Mouse (Mus musculus): ENCODE results near the gene Gm20388. TPM values are rescaled to one million over a fixed set of nuclear protein-coding genes. Genes with fewer than 3 reads are reported as not detected.
A peak's percentile ranks its signal among the peaks of the same experiment; 100 is the strongest.

Gene Gm20388
- total RNA-seq, 1 experiment = 27.0 TPM

DNA sequence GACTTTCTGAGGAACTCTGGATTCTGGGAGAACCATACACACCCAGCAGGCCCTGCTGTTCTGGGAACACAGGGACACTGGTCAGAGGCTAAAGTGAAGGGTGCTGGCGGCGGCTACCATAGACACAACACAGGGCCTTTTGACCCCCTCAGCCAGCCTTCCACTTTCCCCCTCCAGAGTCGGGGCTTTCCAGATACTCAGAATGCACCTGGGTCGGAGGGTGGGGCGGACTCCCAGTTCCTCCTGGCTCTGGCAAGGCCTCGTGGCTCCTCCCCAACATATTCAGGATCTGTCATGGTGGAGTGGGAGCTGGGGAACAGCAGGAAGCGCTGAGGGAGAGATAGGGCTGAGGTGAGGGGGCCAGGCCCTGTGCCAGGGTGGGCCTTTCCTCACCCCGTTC lies 2781.5 kb downstream of the Gm20388 start:
- H3K4me1 ChIP-seq (ENCODE audit: control insufficient read depth in 2 of 2, insufficient read depth in 2 of 2, low read length in 2 of 2, poor library complexity in 1 of 2) = no peaks in the 10 kb centered on the region
- in situ Hi-C loops (cut with MboI; ENCODE audit: low sequenced_read_pairs in 2 of 2, unreplicated experiment in 2 of 2) = no loop called here
- no peak for DNase-seq (ENCODE audit: low read depth, low spot score)
- H3K36me3 ChIP-seq (ENCODE audit: control insufficient read depth, insufficient read depth, low read length, poor library complexity, severe bottlenecking) = no peaks in the 10 kb centered on the region
- H3K9me3 ChIP-seq (ENCODE audit: control insufficient read depth, insufficient read depth, low read depth, low read length) = no peaks in the 10 kb centered on the region
- no peak overlapping the region for H3K27ac ChIP-seq (ENCODE audit: insufficient read depth, low read depth, low read length, poor library complexity, severe bottlenecking)
- no peak for TF ChIP-seq HCFC1 (IDR thresholded peaks at IDR 0.05; ENCODE audit: borderline replicate concordance, insufficient read depth, low read length)
- H3K4me3 ChIP-seq (ENCODE audit: insufficient read depth in 1 of 2, low read depth in 1 of 2, low read length in 2 of 2, poor library complexity in 1 of 2, severe bottlenecking in 1 of 2) = no peak overlapping the region
- H3K9ac ChIP-seq (ENCODE audit: insufficient read depth, low read depth, low read length, poor library complexity, severe bottlenecking) = no peak overlapping the region

DNA sequence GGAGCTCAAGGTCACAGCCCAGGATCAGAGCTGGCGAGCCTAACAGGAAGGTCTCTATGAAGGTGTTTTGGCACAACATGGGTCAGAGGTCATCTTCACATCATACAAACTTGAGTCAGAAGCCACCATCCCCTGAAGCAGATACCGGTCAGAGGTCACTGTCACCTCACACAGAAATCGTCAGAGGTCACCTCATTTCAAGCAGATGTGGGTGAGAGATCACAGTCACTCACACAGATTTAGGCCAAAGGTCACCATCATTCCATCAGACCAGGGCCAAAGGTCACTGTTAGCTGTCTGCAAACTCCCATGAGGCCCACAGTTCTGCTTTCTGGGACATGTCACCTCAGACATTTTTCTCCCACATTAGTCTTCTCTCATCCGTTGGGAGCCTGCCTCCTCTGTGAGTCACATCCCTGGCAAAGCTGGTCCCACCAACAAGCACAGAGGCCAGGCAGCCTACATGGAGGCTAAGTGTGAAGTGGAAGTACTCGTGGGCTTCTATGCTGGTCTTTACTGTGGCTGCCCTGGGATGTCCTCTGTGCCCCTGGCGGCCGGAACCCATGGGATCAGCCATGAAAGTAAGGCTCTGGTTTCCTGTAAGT lies 2784.9 kb downstream of the Gm20388 start:
- H3K9ac ChIP-seq (ENCODE audit: insufficient read depth, low read depth, low read length, poor library complexity, severe bottlenecking) = no peak overlapping the region
- in situ Hi-C loops (cut with MboI; ENCODE audit: low sequenced_read_pairs in 2 of 2, unreplicated experiment in 2 of 2) = no loop called here
- H3K36me3 ChIP-seq (ENCODE audit: control insufficient read depth, insufficient read depth, low read length, poor library complexity, severe bottlenecking) = no peaks in the 10 kb centered on the region
- H3K4me3 ChIP-seq (ENCODE audit: insufficient read depth in 1 of 2, low read depth in 1 of 2, low read length in 2 of 2, poor library complexity in 1 of 2, severe bottlenecking in 1 of 2) = no peak overlapping the region
- H3K9me3 ChIP-seq (ENCODE audit: control insufficient read depth, insufficient read depth, low read depth, low read length) = no peaks in the 10 kb centered on the region
- H3K27ac ChIP-seq (ENCODE audit: insufficient read depth, low read depth, low read length, poor library complexity, severe bottlenecking) = no peak overlapping the region
- TF ChIP-seq ZC3H11A (IDR thresholded peaks at IDR 0.05; ENCODE audit: borderline replicate concordance, low read depth, low read length) = no peak
- no peak for TF ChIP-seq CHD2 (IDR thresholded peaks at IDR 0.05; ENCODE audit: low read depth, low read length)
- TF ChIP-seq HCFC1 (IDR thresholded peaks at IDR 0.05; ENCODE audit: borderline replicate concordance, insufficient read depth, low read length) = no peak
- TF ChIP-seq MAFK (IDR thresholded peaks at IDR 0.05; ENCODE audit: insufficient read depth, low read depth, low read length) = no peak
- no peak for TF ChIP-seq ZNF384 (IDR thresholded peaks at IDR 0.05; ENCODE audit: low read depth, low read length)
- peaks cover 0 to 8% of the 10 kb centered on the region in 2 experiments; a peak in 1 of 4 replicates for H3K4me1 ChIP-seq (ENCODE audit: control insufficient read depth in 2 of 2, insufficient read depth in 2 of 2, low read length in 2 of 2, poor library complexity in 1 of 2)
- DNase-seq (ENCODE audit: low read depth, low spot score) = no peak

DNA sequence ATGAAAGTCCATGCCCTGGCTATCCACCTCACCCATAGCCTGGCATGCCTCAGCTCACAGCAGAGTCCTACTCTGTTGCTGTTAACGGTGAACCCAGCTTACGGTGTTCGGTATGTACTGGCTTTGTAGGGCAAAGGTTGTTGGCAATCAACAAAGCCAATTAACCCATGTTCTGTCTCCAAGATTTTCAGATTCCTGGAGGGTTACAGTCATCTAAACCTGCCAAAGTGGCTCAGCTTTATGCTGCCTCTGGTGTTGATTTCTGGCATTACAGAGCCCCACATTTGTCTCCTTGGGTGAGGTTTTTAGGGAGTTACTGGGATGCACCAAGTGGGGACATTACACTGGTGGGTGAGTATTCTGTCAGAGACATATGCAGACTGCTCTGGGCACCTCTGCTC lies 2786.5 kb downstream of the Gm20388 start:
- Histone ChIP-seq H3K9me3 (ENCODE audit: control insufficient read depth, insufficient read depth, low read depth, low read length) (no peaks in the 10 kb centered on the region), H3K9ac (ENCODE audit: insufficient read depth, low read depth, low read length, poor library complexity, severe bottlenecking) (no peak overlapping the region), H3K4me1 (ENCODE audit: control insufficient read depth in 2 of 2, insufficient read depth in 2 of 2, low read length in 2 of 2, poor library complexity in 1 of 2) (peaks cover 0 to 8% of the 10 kb centered on the region in 2 experiments; a peak in 1 of 4 replicates), H3K4me3 (ENCODE audit: insufficient read depth in 1 of 2, low read depth in 1 of 2, low read length in 2 of 2, poor library complexity in 1 of 2, severe bottlenecking in 1 of 2) (no peak overlapping the region), H3K36me3 (ENCODE audit: control insufficient read depth, insufficient read depth, low read length, poor library complexity, severe bottlenecking) (no peaks in the 10 kb centered on the region), H3K27ac (ENCODE audit: insufficient read depth, low read depth, low read length, poor library complexity, severe bottlenecking) (no peak overlapping the region)
- in situ Hi-C loops (cut with MboI; ENCODE audit: low sequenced_read_pairs in 2 of 2, unreplicated experiment in 2 of 2) = no loop called here
- TF ChIP-seq ZNF384 (IDR thresholded peaks at IDR 0.05; ENCODE audit: low read depth, low read length) (no peak), ZC3H11A (IDR thresholded peaks at IDR 0.05; ENCODE audit: borderline replicate concordance, low read depth, low read length) (no peak), HCFC1 (IDR thresholded peaks at IDR 0.05; ENCODE audit: borderline replicate concordance, insufficient read depth, low read length) (no peak), MAFK (IDR thresholded peaks at IDR 0.05; ENCODE audit: insufficient read depth, low read depth, low read length) (no peak), CHD2 (IDR thresholded peaks at IDR 0.05; ENCODE audit: low read depth, low read length) (no peak)
- DNase-seq (ENCODE audit: low read depth, low spot score) = peak; percentile 50

DNA sequence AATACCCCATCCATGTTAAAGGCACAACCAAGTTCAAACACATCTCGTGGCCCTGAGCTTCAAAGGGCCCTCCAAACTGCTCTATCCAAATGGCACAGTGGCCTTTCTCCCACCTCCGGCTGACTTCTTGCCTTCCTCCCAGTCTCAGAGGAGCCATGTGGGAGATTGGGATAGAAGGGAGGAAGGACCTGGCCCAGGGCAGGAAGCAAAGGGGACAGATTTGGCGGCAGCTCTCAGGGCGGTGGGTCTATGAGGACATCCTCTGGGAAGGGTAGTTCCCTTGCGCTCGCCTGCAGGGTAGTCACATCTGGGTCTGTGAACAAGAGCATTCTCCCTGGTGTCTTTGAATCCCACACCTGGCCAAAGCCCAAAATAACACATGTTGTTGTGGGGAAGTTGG lies 2786.9 kb downstream of the Gm20388 start:
- Histone ChIP-seq H3K9ac (ENCODE audit: insufficient read depth, low read depth, low read length, poor library complexity, severe bottlenecking) (0 out of 2 replicates have a peak overlapping the region, but pooled peaks have one; percentile 2), H3K4me1 (ENCODE audit: control insufficient read depth in 2 of 2, insufficient read depth in 2 of 2, low read length in 2 of 2, poor library complexity in 1 of 2) (peaks cover 0 to 8% of the 10 kb centered on the region in 2 experiments; a peak in 1 of 4 replicates), H3K4me3 (ENCODE audit: insufficient read depth in 1 of 2, low read depth in 1 of 2, low read length in 2 of 2, poor library complexity in 1 of 2, severe bottlenecking in 1 of 2) (peak overlapping the region in 1 of 2 experiments; percentile 13; a peak in 2 of 4 replicates), H3K36me3 (ENCODE audit: control insufficient read depth, insufficient read depth, low read length, poor library complexity, severe bottlenecking) (no peaks in the 10 kb centered on the region), H3K27ac (ENCODE audit: insufficient read depth, low read depth, low read length, poor library complexity, severe bottlenecking) (no peak overlapping the region), H3K9me3 (ENCODE audit: control insufficient read depth, insufficient read depth, low read depth, low read length) (no peaks in the 10 kb centered on the region)
- no peak for TF ChIP-seq ZNF384 (IDR thresholded peaks at IDR 0.05; ENCODE audit: low read depth, low read length)
- no peak for TF ChIP-seq ZC3H11A (IDR thresholded peaks at IDR 0.05; ENCODE audit: borderline replicate concordance, low read depth, low read length)
- TF ChIP-seq MAFK (IDR thresholded peaks at IDR 0.05; ENCODE audit: insufficient read depth, low read depth, low read length) = no peak
- TF ChIP-seq CHD2 (IDR thresholded peaks at IDR 0.05; ENCODE audit: low read depth, low read length) = no peak
- no peak for TF ChIP-seq HCFC1 (IDR thresholded peaks at IDR 0.05; ENCODE audit: borderline replicate concordance, insufficient read depth, low read length)
- in situ Hi-C loops (cut with MboI; ENCODE audit: low sequenced_read_pairs in 2 of 2, unreplicated experiment in 2 of 2) = no loop called here
- DNase-seq (ENCODE audit: low read depth, low spot score) = no peak
